Mouse (Mus musculus): ENCODE measurements at regions not wholly inside any gene's neighbourhood (a gene's known extent, or its start where the extent isn't known, plus 50 kb on each side); places are given as distances from the start of the nearest gene placed in this dataset.

DNA sequence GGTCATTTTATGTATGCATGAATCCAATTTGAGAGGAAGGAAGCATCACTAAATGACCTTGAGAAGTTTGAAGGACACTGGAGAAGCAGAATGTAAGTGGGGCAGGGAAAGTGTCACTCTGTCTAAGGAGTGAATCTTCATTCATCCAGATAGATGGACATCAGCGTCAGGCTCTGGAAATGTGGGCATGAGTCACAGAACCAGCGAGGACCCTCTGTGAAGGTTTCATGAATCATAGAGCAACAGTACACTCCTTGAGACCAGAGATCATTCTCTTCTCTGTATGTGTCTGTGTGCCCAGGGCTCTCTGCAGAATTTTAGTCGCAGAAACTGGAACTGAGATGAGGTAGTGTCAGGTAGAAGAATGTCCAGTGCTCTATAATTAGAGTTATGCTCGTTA is 62.4 kb upstream of the Lypd6 start:
- Histone ChIP-seq H3K4me3 (no peak overlapping the region), H3K27ac (replicated peaks) (no peak overlapping the region), H3K36me3 (no peaks in the 10 kb centered on the region), H3K27me3 (no peaks in the 10 kb centered on the region), H3K9me3 (no peaks in the 10 kb centered on the region), H3K4me1 (replicated peaks) (no peaks in the 10 kb centered on the region), H3K9ac (no peak overlapping the region), H3K4me2 (no peak overlapping the region)
- whole genome bisulfite sequencing = 86% methylated on average over 4 of the region's 4 CpGs
- ATAC-seq (ENCODE audit: low FRiP score, low read depth) = no peak

DNA sequence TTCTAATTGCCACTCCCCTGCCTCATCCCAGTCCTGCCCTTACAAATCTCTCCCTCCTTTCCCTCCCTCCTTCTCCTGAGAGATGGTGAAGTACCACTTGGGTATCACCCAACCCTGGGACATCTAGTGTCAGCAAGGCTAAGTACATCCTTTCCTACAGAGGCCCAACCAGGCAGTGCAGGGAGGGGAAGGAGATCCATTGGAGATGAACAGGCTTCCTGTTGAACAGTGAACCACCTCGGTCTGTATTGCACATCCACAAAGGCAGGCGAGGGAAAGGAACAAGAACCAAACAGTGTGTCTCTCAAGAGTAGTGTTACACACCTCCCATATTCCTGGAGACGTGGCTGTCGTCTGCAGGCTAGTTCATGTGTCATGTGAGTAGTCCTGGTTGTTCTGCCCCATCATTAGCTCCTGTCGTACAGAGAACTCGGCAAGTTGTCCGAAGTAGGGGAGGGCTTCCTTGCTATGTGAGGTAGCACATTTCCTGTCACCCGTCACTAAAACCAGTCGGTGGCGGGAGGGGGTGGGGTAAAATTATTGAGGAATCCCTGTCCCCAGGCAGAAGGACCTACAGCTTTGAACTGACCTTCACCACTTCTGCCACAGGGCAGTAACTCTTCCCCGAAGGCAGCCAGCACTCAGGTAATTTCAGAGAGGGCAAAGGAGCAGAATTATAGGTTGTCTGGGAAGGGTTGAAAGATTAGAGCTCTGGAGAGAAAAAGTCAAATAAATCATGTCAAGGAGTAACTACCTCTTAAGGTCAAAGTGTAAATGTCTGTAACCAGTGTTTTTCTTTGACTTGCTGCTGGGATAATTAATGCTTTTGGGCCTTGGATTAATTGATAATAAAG is 61.3 kb upstream of the Lypd6 start:
- H3K4me3 ChIP-seq = no peak overlapping the region
- H3K9me3 ChIP-seq = no peaks in the 10 kb centered on the region
- no peaks in the 10 kb centered on the region for H3K27me3 ChIP-seq
- WGBS = 86% methylated on average over 11 of the region's 11 CpGs
- H3K9ac ChIP-seq = no peak overlapping the region
- H3K36me3 ChIP-seq = no peaks in the 10 kb centered on the region
- no peak overlapping the region for H3K27ac ChIP-seq (replicated peaks)
- no peak overlapping the region for H3K4me2 ChIP-seq
- H3K4me1 ChIP-seq (replicated peaks) = no peaks in the 10 kb centered on the region
- ATAC-seq (ENCODE audit: low FRiP score, low read depth) = no peak

DNA sequence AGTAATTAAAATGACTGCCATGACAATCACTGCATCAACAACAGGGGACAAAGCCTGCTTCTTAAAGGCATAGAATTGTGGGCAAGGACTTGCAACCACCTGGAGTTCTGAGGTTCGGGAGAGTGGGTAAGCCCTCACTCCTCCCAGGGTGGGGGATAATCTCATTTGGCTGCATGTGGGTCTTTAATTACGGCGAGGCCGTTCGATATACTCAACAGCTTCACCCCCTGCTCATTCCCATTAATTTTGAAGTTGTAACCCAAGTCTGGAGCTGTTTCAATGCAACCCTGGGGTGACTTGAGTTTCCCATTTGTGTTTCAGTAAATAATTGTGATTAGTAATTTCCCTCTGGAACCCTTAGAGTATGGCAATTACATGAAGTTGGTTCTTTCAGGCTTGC is 57.9 kb upstream of the Lypd6 start:
- Histone ChIP-seq H3K9ac (no peak overlapping the region), H3K9me3 (no peaks in the 10 kb centered on the region), H3K4me3 (no peak overlapping the region), H3K36me3 (no peaks in the 10 kb centered on the region), H3K27ac (replicated peaks) (no peak overlapping the region), H3K4me1 (replicated peaks) (no peaks in the 10 kb centered on the region), H3K4me2 (no peak overlapping the region), H3K27me3 (no peaks in the 10 kb centered on the region)
- ATAC-seq (ENCODE audit: low FRiP score, low read depth) = peak; percentile 48; the same call in 1 of the 2 replicates
- 53% methylated on average over 5 of the region's 5 CpGs for WGBS

DNA sequence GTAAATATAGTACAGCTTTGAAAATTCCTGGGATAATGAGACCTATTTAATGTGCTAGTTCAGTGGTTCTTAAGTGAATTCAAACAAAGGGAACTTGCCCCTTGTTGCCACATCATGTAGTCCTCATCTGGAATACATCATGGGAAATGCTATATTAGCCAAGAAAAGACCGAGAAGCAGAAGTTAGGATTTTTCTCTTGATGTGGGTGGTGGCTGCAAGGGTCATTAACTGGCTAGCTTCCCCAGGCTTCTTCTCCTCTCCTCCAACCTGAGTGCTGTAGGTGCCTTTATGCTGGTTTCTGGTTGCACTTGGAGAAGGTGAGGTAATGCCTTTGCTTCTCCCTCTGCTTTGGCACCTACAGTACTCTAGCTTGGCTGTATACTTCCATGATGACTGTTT is 55.8 kb upstream of the Lypd6 start:
- ATAC-seq (ENCODE audit: low FRiP score, low read depth) = no peak
- no peaks in the 10 kb centered on the region for H3K36me3 ChIP-seq
- H3K9ac ChIP-seq = no peak overlapping the region
- no peaks in the 10 kb centered on the region for H3K4me1 ChIP-seq (replicated peaks)
- no peak overlapping the region for H3K4me2 ChIP-seq
- WGBS = 77% methylated on average over 1 of the region's 1 CpGs
- no peak overlapping the region for H3K27ac ChIP-seq (replicated peaks)
- H3K9me3 ChIP-seq = no peaks in the 10 kb centered on the region
- no peak overlapping the region for H3K4me3 ChIP-seq
- H3K27me3 ChIP-seq = no peaks in the 10 kb centered on the region

DNA sequence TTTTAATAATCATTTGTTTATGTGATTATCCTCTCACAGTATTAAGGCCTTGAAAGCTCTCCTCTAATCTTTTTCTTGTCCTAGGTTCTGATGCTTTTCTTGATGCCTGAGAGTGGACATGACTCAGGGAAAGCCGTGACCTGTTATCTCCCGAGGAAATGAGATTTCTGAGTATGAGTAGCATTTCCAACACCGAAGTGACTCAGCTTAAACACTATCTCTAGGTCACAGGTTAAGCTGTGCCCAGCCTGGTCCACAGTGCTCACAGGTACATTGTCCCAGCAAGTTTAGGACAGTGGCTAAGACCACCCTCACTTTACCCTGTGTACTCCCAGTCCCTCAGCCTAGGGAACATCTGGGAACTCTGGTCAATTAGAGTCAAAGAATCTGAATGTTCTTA is 53.9 kb upstream of the Lypd6 start:
- WGBS = 86% methylated on average over 3 of the region's 3 CpGs
- Histone ChIP-seq H3K4me3 (no peak overlapping the region), H3K9me3 (no peaks in the 10 kb centered on the region), H3K36me3 (no peaks in the 10 kb centered on the region), H3K27ac (replicated peaks) (no peak overlapping the region), H3K4me2 (no peak overlapping the region), H3K9ac (no peak overlapping the region), H3K27me3 (no peaks in the 10 kb centered on the region), H3K4me1 (replicated peaks) (no peaks in the 10 kb centered on the region)
- ATAC-seq (ENCODE audit: low FRiP score, low read depth) = no peak

DNA sequence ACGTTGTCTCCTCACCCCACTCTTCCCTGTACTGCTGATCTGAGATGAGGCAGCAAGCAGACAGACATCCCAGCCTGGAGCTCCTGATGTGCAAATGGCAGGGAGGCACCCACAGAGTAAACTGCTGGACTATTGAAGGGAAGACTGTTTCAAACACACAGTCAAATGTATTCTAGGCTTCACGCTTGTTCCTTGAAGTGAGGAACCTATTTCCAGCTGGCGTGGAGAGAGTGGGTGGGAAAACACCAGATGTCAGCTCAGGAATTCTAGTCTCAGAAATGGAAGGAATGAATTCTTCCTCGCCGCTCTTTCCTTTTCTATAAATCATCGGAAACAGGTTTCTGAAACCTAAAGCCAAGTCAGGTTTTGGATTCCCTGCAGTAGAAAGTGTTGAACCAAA is 53.0 kb upstream of the Lypd6 start:
- H3K27ac ChIP-seq (replicated peaks) = no peak overlapping the region
- 88% methylated on average over 6 of the region's 6 CpGs for WGBS
- H3K4me3 ChIP-seq = no peak overlapping the region
- H3K4me2 ChIP-seq = no peak overlapping the region
- no peaks in the 10 kb centered on the region for H3K27me3 ChIP-seq
- H3K4me1 ChIP-seq (replicated peaks) = no peaks in the 10 kb centered on the region
- H3K36me3 ChIP-seq = no peaks in the 10 kb centered on the region
- no peaks in the 10 kb centered on the region for H3K9me3 ChIP-seq
- no peak for ATAC-seq (ENCODE audit: low FRiP score, low read depth)
- H3K9ac ChIP-seq = no peak overlapping the region

DNA sequence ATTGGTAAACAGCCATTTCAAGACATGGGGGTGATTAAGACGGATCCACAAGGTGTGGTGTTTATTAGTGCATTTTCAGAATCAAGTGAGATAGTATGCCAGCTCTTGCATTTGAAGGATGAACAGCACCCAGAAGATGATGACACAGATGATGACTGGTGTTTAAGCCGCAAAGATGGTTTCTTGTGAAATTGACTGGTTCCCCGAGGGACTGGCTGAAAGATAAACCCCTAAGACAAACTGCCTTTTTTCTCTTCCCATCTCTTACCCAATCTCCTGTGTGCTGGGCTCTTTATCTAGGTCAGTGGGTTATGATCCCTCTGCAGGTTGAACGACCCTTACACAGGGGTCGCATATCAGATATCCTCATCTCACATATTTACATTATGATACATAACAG is 52.3 kb upstream of the Lypd6 start:
- Histone ChIP-seq H3K4me2 (no peak overlapping the region), H3K27me3 (no peaks in the 10 kb centered on the region), H3K9me3 (no peaks in the 10 kb centered on the region), H3K9ac (no peak overlapping the region), H3K4me3 (no peak overlapping the region), H3K36me3 (no peaks in the 10 kb centered on the region), H3K27ac (replicated peaks) (no peak overlapping the region), H3K4me1 (replicated peaks) (no peaks in the 10 kb centered on the region)
- 85% methylated on average over 5 of the region's 5 CpGs for WGBS
- ATAC-seq (ENCODE audit: low FRiP score, low read depth) = no peak

DNA sequence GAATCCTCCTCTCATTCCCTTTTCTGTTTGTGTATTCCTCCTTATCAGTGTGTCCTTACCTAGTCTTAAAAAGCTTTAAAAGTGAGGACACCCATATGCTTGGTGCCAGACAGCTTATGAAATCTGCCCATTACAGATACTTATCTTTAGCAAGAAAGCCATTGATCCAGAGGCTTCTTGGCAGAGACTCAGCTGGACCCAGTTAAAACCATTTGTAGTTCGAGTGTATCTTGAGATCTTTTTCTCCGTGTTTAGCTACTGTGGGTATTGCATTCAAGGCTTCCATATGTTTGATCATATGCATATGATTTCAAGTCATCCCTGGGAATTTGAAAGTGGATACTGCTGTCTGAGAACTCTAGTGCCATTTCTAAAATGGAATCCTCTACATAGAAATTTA is 51.5 kb upstream of the Lypd6 start:
- no peaks in the 10 kb centered on the region for H3K4me1 ChIP-seq (replicated peaks)
- no peak for ATAC-seq (ENCODE audit: low FRiP score, low read depth)
- H3K4me2 ChIP-seq = no peak overlapping the region
- H3K9ac ChIP-seq = no peak overlapping the region
- H3K27ac ChIP-seq (replicated peaks) = no peak overlapping the region
- H3K27me3 ChIP-seq = no peaks in the 10 kb centered on the region
- H3K4me3 ChIP-seq = no peak overlapping the region
- 87% methylated on average over 2 of the region's 2 CpGs for WGBS
- H3K36me3 ChIP-seq = no peaks in the 10 kb centered on the region
- H3K9me3 ChIP-seq = no peaks in the 10 kb centered on the region
